Comparison of ENCODE assay signal across 31 mouse cellular contexts in the genomic region with DNA sequence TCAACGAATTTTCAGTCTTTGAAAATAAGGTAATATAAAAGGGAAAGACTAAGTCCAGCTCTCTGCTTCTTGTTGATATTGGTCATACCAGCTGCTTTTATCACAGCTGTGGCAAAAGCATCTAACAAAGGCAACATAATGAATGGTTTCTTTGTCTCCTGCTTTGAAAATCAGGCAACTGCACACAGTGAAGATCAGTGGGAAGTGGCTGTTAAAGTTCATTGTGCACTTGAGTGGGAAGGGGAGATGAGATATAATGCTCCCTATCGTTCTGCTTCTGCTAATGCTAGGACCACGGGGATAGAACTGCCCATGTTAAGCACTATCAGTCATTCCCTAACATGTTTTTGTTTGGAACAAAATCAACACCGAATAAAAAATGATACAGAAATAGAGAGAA.
DNase-seq lines count a peak whose midpoint lies in the region; ATAC-seq lines count a peak whose summit lies in the region.
"Had no signal": no experiment of that assay in that cellular context is flagged by ENCODE, and none has a peak within 500 bp of the region (broad histone marks: within the 10 kb centered on the region; RNA-seq: fewer than 3 reads in every experiment).

No protein-coding gene starts in this region.

- no peaks in the 10 kb centered on the region for H3K36me3 ChIP-seq in hindbrain, embryonic 11.5 days (ENCODE audit: control insufficient read depth, insufficient read depth, low read length)
- H3K36me3 ChIP-seq in hindbrain, embryonic 12.5 days: no peaks in the 10 kb centered on the region
- H3K36me3 ChIP-seq: embryonic facial prominence, embryonic 15.5 days; G1E; heart, embryonic 10.5 days; heart, embryonic 15.5 days; hindbrain, embryonic 13.5 days; limb, embryonic 10.5 days; limb, embryonic 15.5 days; liver, embryonic 13.5 days had no signal

- H3K4me3 ChIP-seq in hindbrain, embryonic 11.5 days (ENCODE audit: low read depth, low read length): no peak overlapping the region
- no peak overlapping the region for H3K4me3 ChIP-seq in hindbrain, embryonic 12.5 days
- H3K4me3 ChIP-seq: embryonic facial prominence, embryonic 15.5 days; heart, embryonic 10.5 days; heart, embryonic 15.5 days; hindbrain, embryonic 13.5 days; limb, embryonic 10.5 days; limb, embryonic 15.5 days; liver, embryonic 13.5 days; megakaryocyte, embryonic 14.5 days had no signal

- H3K4me2 ChIP-seq in hindbrain, embryonic 11.5 days (replicated peaks; ENCODE audit: low read depth, low read length): no peak overlapping the region
- H3K4me2 ChIP-seq in hindbrain, embryonic 12.5 days (replicated peaks): no peak overlapping the region
- H3K4me2 ChIP-seq: embryonic facial prominence, embryonic 15.5 days; heart, embryonic 15.5 days; hindbrain, embryonic 13.5 days; limb, embryonic 15.5 days; liver, embryonic 13.5 days had no signal

- H3K9me3 ChIP-seq in hindbrain, embryonic 11.5 days (ENCODE audit: control insufficient read depth, low read length): no peaks in the 10 kb centered on the region
- no peaks in the 10 kb centered on the region; the same call in 1 of the 2 replicates for H3K9me3 ChIP-seq in hindbrain, embryonic 12.5 days (replicated peaks)
- H3K9me3 ChIP-seq: embryonic facial prominence, embryonic 15.5 days; G1E; heart, embryonic 10.5 days; heart, embryonic 15.5 days; hindbrain, embryonic 13.5 days; limb, embryonic 10.5 days; limb, embryonic 15.5 days; liver, embryonic 13.5 days; megakaryocyte, embryonic 14.5 days had no signal

- no peaks in the 10 kb centered on the region for H3K4me1 ChIP-seq in hindbrain, embryonic 11.5 days (replicated peaks; ENCODE audit: control insufficient read depth, insufficient read depth, low read length)
- H3K4me1 ChIP-seq in hindbrain, embryonic 12.5 days: no peaks in the 10 kb centered on the region
- H3K4me1 ChIP-seq: embryonic facial prominence, embryonic 15.5 days; heart, embryonic 10.5 days; heart, embryonic 15.5 days; hindbrain, embryonic 13.5 days; limb, embryonic 10.5 days; limb, embryonic 15.5 days; liver, embryonic 13.5 days; megakaryocyte, embryonic 14.5 days had no signal

- 69% methylated on average over 4 of the region's 4 CpGs for WGBS in hindbrain, embryonic 11.5 days
- WGBS in hindbrain, embryonic 12.5 days: 55% methylated on average over 4 of the region's 4 CpGs

- ATAC-seq in hindbrain, embryonic 11.5 days (ENCODE audit: low FRiP score): peak; percentile 53; the same call in 1 of the 2 replicates
- no peak for ATAC-seq in hindbrain, embryonic 12.5 days (ENCODE audit: low FRiP score)
- ATAC-seq: intestine, embryonic 16.5 days; lung, postnatal 0 days had no signal

- no peak overlapping the region for H3K9ac ChIP-seq in hindbrain, embryonic 11.5 days (ENCODE audit: low read depth, low read length)
- H3K9ac ChIP-seq in hindbrain, embryonic 12.5 days: no peak overlapping the region
- H3K9ac ChIP-seq: embryonic facial prominence, embryonic 15.5 days; heart, embryonic 15.5 days; hindbrain, embryonic 13.5 days; limb, embryonic 15.5 days; liver, embryonic 13.5 days had no signal

- no peaks in the 10 kb centered on the region for H3K27me3 ChIP-seq in hindbrain, embryonic 11.5 days (ENCODE audit: control insufficient read depth, insufficient read depth, low read length)
- H3K27me3 ChIP-seq in hindbrain, embryonic 12.5 days: no peaks in the 10 kb centered on the region
- H3K27me3 ChIP-seq: embryonic facial prominence, embryonic 15.5 days; heart, embryonic 15.5 days; hindbrain, embryonic 13.5 days; limb, embryonic 15.5 days; liver, embryonic 13.5 days; megakaryocyte, embryonic 14.5 days had no signal

- peak; percentile 3 for DNase-seq in embryo, embryonic 11 days
- DNase-seq in embryo, embryonic 9.5 days (ENCODE audit: extremely low spot score): no peak
- DNase-seq in hindbrain, embryonic 11.5 days (ENCODE audit: low spot score): no peak
- peak; percentile 35 for DNase-seq in brain, adult 2 months (ENCODE audit: low read depth, low spot score)
- peak; percentile 5 for DNase-seq in mesoderm, embryonic 11.5 days (ENCODE audit: low read depth, low spot score)
- no peak for DNase-seq in cerebellum, adult 18-20 months
- DNase-seq: adrenal gland, postnatal 10 days; cerebellum, adult 2 months; cerebellum, postnatal 14 days; gastrocnemius, postnatal 25 days; heart, adult 11 months; kidney, postnatal 14 days; layer of hippocampus, adult 9-11 months; liver, embryonic 13.5 days; lung, adult 18-20 months; lung, postnatal 4 days; right cerebral cortex, postnatal 4 days; thymus, adult 18-20 months; thymus, postnatal 36 days had no signal

- H3K27ac ChIP-seq in hindbrain, embryonic 11.5 days (ENCODE audit: low read depth, low read length): no peak overlapping the region
- no peak overlapping the region for H3K27ac ChIP-seq in hindbrain, embryonic 12.5 days
- H3K27ac ChIP-seq: embryonic facial prominence, embryonic 15.5 days; heart, embryonic 10.5 days; heart, embryonic 15.5 days; hindbrain, embryonic 13.5 days; limb, embryonic 10.5 days; limb, embryonic 15.5 days; liver, embryonic 13.5 days; stomach, postnatal 0 days had no signal

Comparison
In these comparisons a context has a peak if more than half of its experiments do, and no peak if none do; other contexts are left out.
1. DNase-seq: peak in embryo, embryonic 11 days (single experiment), brain, adult 2 months (single experiment) and mesoderm, embryonic 11.5 days (single experiment); none in embryo, embryonic 9.5 days (single experiment), hindbrain, embryonic 11.5 days (single experiment) and cerebellum, adult 18-20 months (0 of 2).